Mouse (Mus musculus) lung, postnatal 0 days (tissue): ENCODE data around the gene Scfd2.

Experiments used
- CTCF ChIP-seq: IDR thresholded peaks from 2 replicates; pipeline ENCODE4 v1.5.1; 2016; ENCODE audit warnings: antibody characterized with exemption, mild to moderate bottlenecking
- EP300 ChIP-seq: IDR thresholded peaks from 2 replicates; pipeline ENCODE4 v1.6.1; 2016; ENCODE audit warnings: antibody characterized with exemption, mild to moderate bottlenecking, control low read depth

GRCm38 (mm10) chr5:74206649-74207048, 324.9 kb downstream of the Scfd2 start:
- TF ChIP-seq CTCF (no peak), EP300 (no peak)
